Mouse (Mus musculus) B cell, adult (primary cell): ENCODE data around the gene Ltk. TPM values are rescaled to one million over a fixed set of nuclear protein-coding genes. Genes with fewer than 3 reads are reported as not detected.

Experiments
- total RNA-seq: library from RNA; stranded (reverse); gene quantifications from 4 replicates; pipeline ENCODE4 v1.2.4, GENCODE M21; 2023; ENCODE audit not compliant: inconsistent age

The Ltk gene
- 21.2 to 27.1 TPM (median 24.0 TPM) in 4 replicates for total RNA-seq

DNA sequence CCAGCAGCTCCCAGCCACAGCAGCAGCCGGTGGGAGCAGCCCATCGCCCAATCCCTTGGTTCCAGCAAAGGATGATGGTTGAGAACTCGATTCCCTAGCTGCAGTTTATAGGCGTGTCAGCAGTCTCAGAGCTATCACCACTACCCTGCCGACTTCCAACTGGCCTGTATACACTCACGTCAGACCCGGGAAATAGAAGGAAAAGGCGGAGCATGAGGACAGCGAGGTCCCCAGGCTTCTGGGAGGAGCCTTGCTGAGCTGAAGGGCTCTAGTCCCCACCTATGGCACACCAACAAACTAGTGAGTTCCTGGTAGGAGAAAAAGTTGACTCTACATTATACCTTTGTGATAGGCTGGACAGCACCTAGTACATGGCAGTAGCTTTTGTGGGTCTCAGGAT lies at the start of gene Ltk:
Gene Ltk (minus strand): TSS at position 181 of the 400 bp plus-strand sequence.

DNA sequence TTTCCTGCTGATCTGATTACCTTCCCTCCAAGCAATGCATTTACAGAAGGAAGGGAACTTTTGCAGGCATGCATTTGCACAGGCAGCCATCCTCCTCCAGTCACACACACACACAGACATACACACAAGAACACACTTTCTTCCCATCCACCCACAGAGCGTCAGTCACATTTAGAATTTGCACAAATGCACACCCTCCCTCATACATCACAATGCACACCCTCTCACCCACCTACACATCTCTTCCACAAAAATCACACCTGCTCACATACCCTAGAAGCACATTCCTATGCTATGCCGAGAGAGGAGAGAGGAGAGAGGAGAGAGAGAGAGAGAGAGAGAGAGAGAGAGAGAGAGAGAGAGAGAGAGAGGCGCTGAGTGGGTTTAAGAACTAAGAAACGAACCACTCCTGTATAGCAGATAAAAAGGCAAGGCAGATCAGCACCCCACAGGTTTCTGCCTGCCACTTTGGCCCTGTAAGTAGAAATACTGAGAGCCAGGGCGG lies 37.1 kb upstream of the Ltk start, which contains the start of gene Tyro3:
Gene Tyro3 (plus strand): TSS at position 455 of the 505 bp plus-strand sequence.

DNA sequence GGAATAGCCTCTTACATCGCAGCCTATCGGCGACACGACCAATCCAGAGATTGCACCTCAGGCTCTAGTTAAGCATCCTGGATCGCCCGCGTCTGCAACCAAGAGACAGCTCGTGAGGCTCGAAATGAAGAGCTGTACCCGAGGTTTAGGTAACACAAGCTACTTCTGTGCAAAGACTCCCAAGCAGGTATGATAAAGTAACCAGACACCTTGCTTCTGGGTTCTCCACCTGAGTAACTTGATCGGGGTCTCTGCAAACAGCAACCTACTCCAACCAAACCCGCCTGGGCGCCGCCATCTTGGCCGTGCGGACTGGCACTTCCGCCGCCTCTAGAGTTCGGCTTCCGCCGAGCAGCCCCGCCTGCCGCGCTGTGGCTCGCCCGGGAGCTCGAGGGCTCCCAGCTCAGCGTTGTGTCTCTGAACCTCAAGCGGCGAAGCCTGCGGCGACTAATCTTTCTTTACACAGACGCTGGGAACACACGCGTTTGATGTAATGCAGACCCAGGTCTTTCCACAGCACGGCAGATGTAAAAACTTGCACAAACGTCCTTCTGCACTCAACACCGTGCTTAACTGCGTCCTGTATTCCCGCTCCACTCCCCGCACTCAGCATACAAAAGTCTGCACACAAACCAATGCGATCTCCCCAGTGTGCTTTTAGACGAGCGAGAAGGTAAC lies 27.1 kb upstream of the Ltk start, which contains the start of gene Rpap1:
Gene Rpap1 (minus strand): TSS at position 332 of the 678 bp plus-strand sequence.

DNA sequence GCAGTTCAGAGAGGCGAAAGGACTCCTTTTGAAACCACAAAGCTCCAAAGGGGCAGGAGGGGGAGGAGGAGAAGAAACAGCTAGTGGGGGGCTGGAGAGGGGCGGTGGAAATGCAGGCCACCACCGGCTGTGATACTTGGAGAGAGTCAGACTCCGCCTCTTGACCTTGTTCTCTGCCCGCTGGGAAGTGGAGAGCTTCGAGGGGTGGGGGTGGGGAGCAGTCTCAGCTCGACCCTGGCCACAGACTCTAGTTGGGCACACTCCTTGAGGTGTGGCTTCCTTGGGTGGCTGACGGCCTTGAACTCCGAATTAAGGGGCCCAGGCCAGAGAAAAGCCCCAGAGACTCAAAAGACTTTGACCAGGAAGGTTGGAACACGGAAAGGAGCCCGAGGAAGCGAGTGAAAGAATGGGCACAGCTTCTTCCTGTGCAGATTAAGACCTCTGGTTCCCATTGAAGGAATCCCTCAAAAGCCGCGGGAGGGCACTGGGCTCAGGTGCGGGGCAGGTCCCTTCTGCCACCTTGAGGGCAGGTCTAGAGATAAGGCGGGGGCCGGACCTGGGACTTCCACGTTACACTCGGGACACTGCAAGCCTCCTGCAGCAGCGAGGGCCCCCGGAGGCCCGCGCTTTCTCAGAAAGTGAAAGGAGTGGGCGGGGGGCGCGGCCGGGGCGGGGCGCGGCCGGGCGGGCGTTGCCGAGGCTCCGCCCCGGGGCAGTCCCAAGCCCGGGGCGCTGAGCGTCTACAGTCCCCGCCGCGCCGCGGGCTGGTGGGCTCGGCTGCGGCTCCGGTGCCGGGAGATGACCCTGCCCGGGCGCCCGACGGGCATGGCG lies 18.4 kb downstream of the Ltk start, which contains the start of gene Itpka:
Gene Itpka (plus strand): TSS at position 757 of the 831 bp plus-strand sequence.

Other genes with a start within 250 kb of the Ltk start
- 0.10 to 0.36 TPM (median 0.10 TPM) in 3 of 4 replicates, not detected in the other for gene Exd1, start 212.8 kb downstream of the Ltk start, total RNA-seq
- 69.0 to 78.1 TPM (median 70.2 TPM) in 4 replicates for gene Chp1, start 212.7 kb downstream of the Ltk start, total RNA-seq
- gene Nusap1, start 142.1 kb downstream of the Ltk start, total RNA-seq, result 2.2 to 3.9 TPM (median 3.3 TPM) in 4 replicates
- gene Oip5, start 142.0 kb downstream of the Ltk start, total RNA-seq, result 1.4 to 2.3 TPM (median 1.7 TPM) in 4 replicates
- 14.0 to 19.5 TPM (median 16.4 TPM) in 4 replicates for gene Ndufaf1, start 97.6 kb downstream of the Ltk start, total RNA-seq
- 52.8 to 57.7 TPM (median 53.4 TPM) in 4 replicates for gene Rtf1, start 85.4 kb downstream of the Ltk start, total RNA-seq
- gene Itpka, start 18.1 kb downstream of the Ltk start, total RNA-seq, result 0.58 to 0.66 TPM in 2 of 4 replicates, not detected in the others
- gene Rpap1, start 27.1 kb upstream of the Ltk start, total RNA-seq, result 30.7 to 37.0 TPM (median 34.7 TPM) in 4 replicates
- 0.12 to 0.39 TPM (median 0.13 TPM) in 3 of 4 replicates, not detected in the other for gene Tyro3, start 37.3 kb upstream of the Ltk start, total RNA-seq
- 112 to 127 TPM (median 125 TPM) in 4 replicates for gene Mga, start 136.8 kb upstream of the Ltk start, total RNA-seq
- gene Mapkbp1, start 212.3 kb upstream of the Ltk start, total RNA-seq, result 8.2 to 17.6 TPM (median 14.3 TPM) in 4 replicates